Mouse (Mus musculus): ENCODE measurements around the gene Ftl1.

- TF ChIP-seq POLR2A (IDR thresholded peaks at IDR 0.05; ENCODE audit: insufficient read depth, low read depth, low read length), result 0 out of 2 replicates have a peak, but pooled peaks have one; percentile 11
- no peak for TF ChIP-seq CTCF (IDR thresholded peaks at IDR 0.05)
- peak; percentile 64; the same call in 1 of the 2 replicates for TF ChIP-seq EP300 (IDR thresholded peaks at IDR 0.05; ENCODE audit: insufficient read depth, low read depth, low read length)
Measured at GRCm38 (mm10) chr7:45443526-45444420, 15.9 kb downstream of the Ftl1 start.
